15 mouse cellular contexts compared by ENCODE assay signal in genomic region chr4:137838791-137839190, GRCm38 (mm10). TPM values are rescaled to one million over a fixed set of nuclear protein-coding genes. Genes with fewer than 3 reads are reported as not detected.
DNase-seq lines count a peak whose midpoint lies in the region.
"Had no signal": no experiment of that assay in that cellular context is flagged by ENCODE, and none has a peak within 500 bp of the region (broad histone marks: within the 10 kb centered on the region; RNA-seq: fewer than 3 reads in every experiment).

No protein-coding gene starts in this region.

- DNase-seq in heart, adult 11 months, result peak; percentile 85
- DNase-seq in heart, postnatal 36 days, result no peak
- DNase-seq in MN1 (ENCODE audit: low spot score) (peak; percentile 62), NIH3T3 (ENCODE audit: low read depth) (peak; percentile 17)
- peak; percentile 36 for DNase-seq in brain, adult 2 months (ENCODE audit: low read depth, low spot score)
- DNase-seq in cerebellum, adult 9-10 months, result no peak
- DNase-seq in layer of hippocampus, adult 8-10 months (ENCODE audit: low spot score in 2 of 2), result no peak
- DNase-seq in urinary bladder, postnatal 36 days (ENCODE audit: low spot score in 2 of 2), result no peak
- DNase-seq: B cell, adult 2 months; cerebellum, adult 11 months; cerebellum, adult 11-12 months; cerebellum, adult 18-20 months; cerebellum, adult 8-10 months had no signal

- intact Hi-C loops in heart, postnatal 36 days (cut with DNase I), result loop anchor here (5.0 kb wide), 1 partner anchor 161 kb away; no protein-coding TSS in a partner anchor

RNA-seq across cellular contexts. Expression of gene Ece1, which starts 23.2 kb away (rescaled TPM):
- total RNA-seq in heart, postnatal 36 days (2021), result 100 to 1,000 TPM; 113 to 115 TPM
- total RNA-seq in layer of hippocampus, adult 8-10 months (2022), result 10 to 100 TPM; 47.2 to 63.1 (median 53.9) TPM

RNA-seq across cellular contexts. Expression of gene Alpl, which starts 42.6 kb away (rescaled TPM):
- 10 to 100 TPM; 29.5 to 45.6 TPM for total RNA-seq in heart, postnatal 36 days (2021)
- 1 to 10 TPM; 6.2 to 9.3 (median 7.1) TPM for total RNA-seq in layer of hippocampus, adult 8-10 months (2022)
- total RNA-seq: G1E, MEL had no signal

Comparison
In these comparisons a context has a peak if more than half of its experiments do, and no peak if none do; other contexts are left out.
1. DNase-seq: peak in heart, adult 11 months (single experiment), MN1 (single experiment), NIH3T3 (single experiment) and brain, adult 2 months (single experiment); none in heart, postnatal 36 days (0 of 2), cerebellum, adult 9-10 months (single experiment), layer of hippocampus, adult 8-10 months (0 of 2) and urinary bladder, postnatal 36 days (0 of 2).